Mouse (Mus musculus) stomach, postnatal 0 days (tissue): Measurements from ENCODE around the gene Cyp2g1. TPM values are rescaled to one million over a fixed set of nuclear protein-coding genes. Genes with fewer than 3 reads are reported as not detected.
A peak's percentile ranks its signal among the peaks of the same experiment; 100 is the strongest.
"Not testable (repeated sequence)": the region's sequence is repeated elsewhere in the genome, so short reads cannot be mapped to it uniquely, and the experiment has no call there.

Experiments
- ATAC-seq: fragments of 200-750 bp; cut with Nextera tagmentation; 2 replicates; pipeline ENCODE4 v1.8.0; 2017; ENCODE audit not compliant: low FRiP score, low TSS enrichment
- DNase-seq: peaks from one replicate; pipeline ENCODE4 v3.0.0-alpha.2; 2016; ENCODE audit warnings: low spot score
- H3K27ac ChIP-seq: fragments of 300-500 bp; sonication (generic); replicated peaks from 2 replicates; pipeline ENCODE4 v1.5.1; 2014; ENCODE audit warnings: mild to moderate bottlenecking, control low read depth
- H3K27me3 ChIP-seq: fragments of 300-500 bp; sonication (generic); 2 replicates; pipeline ENCODE4 v1.6.1; 2014; ENCODE audit warnings: low read length; ENCODE audit not compliant: control insufficient read depth, insufficient read depth
- H3K36me3 ChIP-seq: fragments of 300-500 bp; sonication (generic); 2 replicates; pipeline ENCODE4 v1.6.1; 2014; ENCODE audit warnings: low read length, mixed read lengths; ENCODE audit not compliant: control insufficient read depth, insufficient read depth
- H3K4me1 ChIP-seq: fragments of 300-500 bp; sonication (generic); replicated peaks from 2 replicates; pipeline ENCODE4 v1.6.1; 2014; ENCODE audit warnings: antibody characterized with exemption; ENCODE audit not compliant: control insufficient read depth, insufficient read depth
- H3K4me2 ChIP-seq: fragments of 300-500 bp; sonication (generic); replicated peaks from 2 replicates; pipeline ENCODE4 v1.6.1; 2014; ENCODE audit warnings: low read depth, mild to moderate bottlenecking, control low read depth, moderate library complexity
- H3K4me3 ChIP-seq: fragments of 300-500 bp; sonication (generic); 2 replicates; pipeline ENCODE4 v1.5.1; 2014; ENCODE audit warnings: low read depth, low read length, control low read depth
- H3K9ac ChIP-seq: fragments of 300-500 bp; sonication (generic); 2 replicates; pipeline ENCODE4 v1.6.1; 2014; ENCODE audit warnings: mild to moderate bottlenecking, low read length, control low read depth, mixed read lengths
- H3K9me3 ChIP-seq: fragments of 300-500 bp; sonication (generic); 2 replicates; pipeline ENCODE4 v1.6.1; 2016; ENCODE audit warnings: low read length; ENCODE audit not compliant: control insufficient read depth
- CTCF ChIP-seq: IDR thresholded peaks from 2 replicates; pipeline ENCODE4 v1.5.1; 2016; ENCODE audit warnings: antibody characterized with exemption, low read depth, mild to moderate bottlenecking, moderate library complexity
- EP300 ChIP-seq: optimal IDR thresholded peaks from 2 replicates; pipeline ENCODE3; 2016; ENCODE audit warnings: antibody characterized with exemption
- WGBS: fragments of 180-500 bp; shearing (Covaris S2); extraction: QIAGEN DNeasy Blood & Tissue Kit; methylation state at CpG from one replicate; pipeline ENCODE4 v1.1.7; 2014; 5-methylcytosine and 5-hydroxymethylcytosine counted together
- polyA plus RNA-seq: library from polyadenylated mRNA; unstranded; fragments of >200 nt; fragmentation: Nextera tagmentation; extraction: Ambion mirVana; gene quantifications from 2 replicates; pipeline ENCODE4 v1.2.1, GENCODE M21; 2015

The Cyp2g1 gene
- polyA plus RNA-seq, 1 experiment from 2014 or later = not detected

DNA sequence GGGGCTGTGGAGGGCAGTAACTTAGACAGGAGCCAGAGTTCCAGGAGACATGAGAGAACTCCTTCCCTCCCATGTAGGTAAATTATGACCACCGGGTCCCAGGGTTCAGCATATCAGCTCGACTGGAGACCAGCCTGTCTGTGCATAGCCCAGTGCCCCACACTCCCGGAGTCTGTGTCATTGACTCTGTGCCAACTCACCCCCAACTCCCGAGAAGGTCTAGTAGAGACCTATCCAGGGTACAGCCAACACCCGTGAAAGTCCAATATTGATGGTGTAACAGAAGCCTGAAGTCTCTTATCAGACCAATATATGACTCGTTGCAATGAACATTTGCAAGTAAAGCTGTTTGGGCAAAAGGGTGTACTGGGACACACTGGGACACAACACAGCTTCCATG is 18.7 kb upstream of the Cyp2g1 start:
- ATAC-seq = 0 out of 2 replicates have a peak, but pooled peaks have one; percentile 56
- no peaks in the 10 kb centered on the region for H3K36me3 ChIP-seq
- TF ChIP-seq EP300 = no peak
- no peak for TF ChIP-seq CTCF
- no peak for DNase-seq
- H3K27ac ChIP-seq = no peak overlapping the region
- no peaks in the 10 kb centered on the region for H3K27me3 ChIP-seq
- no peaks in the 10 kb centered on the region for H3K4me1 ChIP-seq
- WGBS = 53% methylated on average over 6 of the region's 6 CpGs
- H3K4me3 ChIP-seq = no peak overlapping the region
- H3K9me3 ChIP-seq = no peaks in the 10 kb centered on the region
- H3K9ac ChIP-seq = no peak overlapping the region
- no peak overlapping the region for H3K4me2 ChIP-seq

DNA sequence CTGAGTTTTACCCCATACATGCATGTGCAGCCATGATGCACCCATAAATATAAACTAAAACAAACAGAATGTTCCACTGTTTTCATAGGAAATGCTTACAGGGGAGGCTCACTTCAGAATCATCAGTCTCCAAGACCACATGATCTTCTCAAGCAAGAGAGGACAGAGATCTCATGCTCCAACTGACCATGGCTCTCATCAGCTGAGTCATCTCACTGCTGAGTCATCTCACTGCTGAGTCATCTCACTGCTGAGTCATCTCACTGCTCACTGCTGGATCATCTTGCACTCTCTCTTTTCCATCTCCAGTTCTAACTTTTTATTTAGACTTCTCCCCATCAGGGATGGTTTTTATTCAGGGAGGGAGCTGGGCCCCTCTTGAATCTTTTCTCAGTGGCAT is 8.6 kb upstream of the Cyp2g1 start:
- no peak for DNase-seq
- Histone ChIP-seq H3K36me3 (no peaks in the 10 kb centered on the region), H3K27me3 (no peaks in the 10 kb centered on the region), H3K4me2 (no peak overlapping the region), H3K27ac (no peak overlapping the region), H3K4me1 (no peaks in the 10 kb centered on the region), H3K9ac (no peak overlapping the region), H3K9me3 (no peaks in the 10 kb centered on the region), H3K4me3 (no peak overlapping the region)
- TF ChIP-seq CTCF (no peak), EP300 (no peak)
- ATAC-seq = no peak

DNA sequence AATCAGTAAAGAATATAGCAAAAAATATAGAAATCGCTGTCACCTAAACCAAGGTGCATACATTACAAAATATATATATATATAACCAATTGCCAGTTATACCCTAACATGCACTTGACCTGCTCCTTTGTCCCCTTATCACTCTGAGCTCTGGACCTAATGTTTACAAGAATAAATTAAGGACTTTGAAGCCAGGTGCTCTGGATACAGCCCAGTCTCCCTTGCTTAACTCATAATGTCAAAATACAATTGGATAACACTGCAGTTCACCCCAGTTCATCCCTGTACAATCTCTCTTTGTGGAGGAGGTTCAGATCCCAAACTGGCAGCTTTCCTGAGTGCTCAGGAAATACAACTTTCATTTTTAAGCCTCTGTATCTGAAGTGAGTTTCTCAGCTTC is 7.7 kb upstream of the Cyp2g1 start:
- TF ChIP-seq EP300 (no peak), CTCF (no peak)
- Histone ChIP-seq H3K4me2 (no peak overlapping the region), H3K4me3 (no peak overlapping the region), H3K9ac (no peak overlapping the region), H3K27me3 (no peaks in the 10 kb centered on the region), H3K4me1 (no peaks in the 10 kb centered on the region), H3K27ac (no peak overlapping the region), H3K9me3 (no peaks in the 10 kb centered on the region), H3K36me3 (no peaks in the 10 kb centered on the region)
- no peak; the same call in 1 of the 2 replicates for ATAC-seq
- no peak for DNase-seq
- 73% methylated on average over 1 of the region's 1 CpGs for WGBS

DNA sequence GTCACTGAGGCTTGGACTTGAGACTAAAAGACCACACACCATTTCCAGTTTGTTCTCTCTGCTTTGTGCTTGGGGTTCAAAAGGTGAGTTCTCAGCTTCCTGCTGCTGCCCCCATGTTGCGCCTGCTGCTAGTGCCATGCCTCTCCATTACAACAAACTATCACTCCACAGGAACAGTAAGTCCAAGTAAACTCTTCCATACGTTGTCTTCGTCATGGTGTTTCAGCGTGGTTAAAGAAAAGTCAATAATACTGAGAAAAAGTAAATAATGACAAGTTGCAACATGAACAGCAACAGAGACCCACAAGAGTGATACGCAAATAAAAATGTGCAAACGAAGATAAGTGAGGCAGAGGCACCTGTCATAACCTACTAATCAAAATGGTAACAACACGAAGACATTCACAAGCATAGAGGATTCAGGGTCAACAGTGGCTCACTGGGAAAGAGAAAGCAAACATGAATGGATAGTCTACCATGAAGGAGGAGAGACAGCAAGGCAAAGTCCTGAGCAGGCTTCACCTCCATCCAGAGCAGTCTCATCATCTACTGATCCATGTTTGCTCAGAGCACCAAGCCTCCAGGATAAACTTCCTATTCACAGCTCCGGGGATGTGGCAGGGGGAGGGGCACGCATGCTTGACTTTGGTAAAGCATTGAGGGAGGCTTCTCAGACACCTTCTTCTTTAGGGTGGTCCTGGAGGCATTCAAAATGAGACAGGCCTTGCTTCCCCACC is 23.0 kb downstream of the Cyp2g1 start:
- WGBS = 57% methylated on average over 9 of the region's 9 CpGs
- H3K9ac ChIP-seq, H3K36me3 ChIP-seq, H3K27me3 ChIP-seq, DNase-seq, H3K4me3 ChIP-seq, H3K27ac ChIP-seq, H3K9me3 ChIP-seq, ATAC-seq, H3K4me1 ChIP-seq, H3K4me2 ChIP-seq: not testable (repeated sequence)

DNA sequence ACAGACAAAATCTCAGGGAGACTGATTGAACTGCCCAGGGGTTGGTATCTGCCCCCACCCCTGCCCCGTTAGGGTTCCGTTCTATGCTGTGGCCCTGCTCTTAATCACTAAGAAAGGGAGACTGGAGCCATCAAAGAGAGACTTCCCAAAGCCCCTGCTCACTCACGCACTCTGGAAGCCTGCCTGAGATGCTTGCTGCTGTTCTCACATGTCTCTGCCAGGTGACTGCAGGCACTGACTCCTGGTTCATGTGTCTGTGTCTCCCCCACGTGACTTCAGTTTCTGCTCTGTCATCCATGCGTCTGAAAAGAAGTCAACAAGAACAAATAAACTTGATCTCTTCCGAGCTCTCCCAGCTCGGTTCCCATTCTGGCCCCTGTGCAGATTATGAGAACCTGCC is 24.0 kb downstream of the Cyp2g1 start:
- not testable (repeated sequence) for H3K27ac ChIP-seq, H3K4me3 ChIP-seq, H3K9me3 ChIP-seq, H3K4me1 ChIP-seq, H3K4me2 ChIP-seq, H3K27me3 ChIP-seq, H3K9ac ChIP-seq, H3K36me3 ChIP-seq, ATAC-seq, DNase-seq
- WGBS = 34% methylated on average over 7 of the region's 7 CpGs

DNA sequence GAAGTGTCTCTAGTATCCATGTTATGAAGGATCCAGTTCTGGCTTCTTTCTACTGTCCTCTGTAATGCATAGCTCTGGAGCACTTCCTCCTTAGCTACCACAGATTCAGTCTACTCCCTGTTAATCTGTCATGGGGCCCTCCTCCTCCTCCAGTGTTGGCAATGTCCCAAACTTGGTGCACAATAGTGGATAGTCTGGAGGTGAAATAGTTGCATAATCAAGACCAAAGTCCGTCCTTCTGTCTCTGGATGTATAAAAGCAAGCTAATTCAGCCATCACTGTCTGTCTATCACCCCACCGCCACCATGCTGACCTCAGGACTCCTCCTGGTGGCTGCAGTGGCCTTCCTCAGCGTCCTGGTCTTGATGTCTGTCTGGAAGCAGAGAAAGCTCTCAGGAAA is 26.4 kb downstream of the Cyp2g1 start, which contains the start of gene Cyp2a5:
Gene Cyp2a5 (plus strand): TSS at position 247 of the 400 bp plus-strand sequence.
- H3K36me3 ChIP-seq, H3K9ac ChIP-seq, H3K27ac ChIP-seq, H3K4me3 ChIP-seq, H3K27me3 ChIP-seq, ATAC-seq, H3K4me1 ChIP-seq, H3K4me2 ChIP-seq, H3K9me3 ChIP-seq: not testable (repeated sequence)
- 70% methylated on average over 3 of the region's 3 CpGs for WGBS
- DNase-seq = peak; percentile 18

DNA sequence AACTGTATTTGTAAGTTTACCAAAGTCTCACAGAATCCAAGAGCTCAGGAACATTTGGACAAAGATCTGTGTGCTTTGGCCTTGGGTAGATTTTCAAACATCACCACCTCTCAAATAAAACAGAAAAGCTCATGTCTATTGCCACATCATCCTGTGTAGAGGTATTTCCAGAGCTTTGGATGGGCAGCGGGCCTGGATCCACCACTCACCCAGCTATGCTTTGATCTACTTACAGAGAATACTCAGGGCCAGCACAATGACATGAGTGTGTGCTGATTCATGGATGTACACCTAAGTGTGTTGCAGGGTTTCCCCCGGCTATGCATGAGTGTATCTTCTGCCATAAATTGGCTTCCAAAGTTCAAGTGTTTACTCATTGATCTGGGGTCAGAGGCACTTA is 34.7 kb downstream of the Cyp2g1 start:
- ATAC-seq, H3K27me3 ChIP-seq, DNase-seq, H3K9ac ChIP-seq, H3K4me3 ChIP-seq, H3K4me2 ChIP-seq, H3K36me3 ChIP-seq, H3K27ac ChIP-seq, H3K9me3 ChIP-seq, H3K4me1 ChIP-seq: not testable (repeated sequence)
- WGBS = 83% methylated on average over 2 of the region's 2 CpGs

DNA sequence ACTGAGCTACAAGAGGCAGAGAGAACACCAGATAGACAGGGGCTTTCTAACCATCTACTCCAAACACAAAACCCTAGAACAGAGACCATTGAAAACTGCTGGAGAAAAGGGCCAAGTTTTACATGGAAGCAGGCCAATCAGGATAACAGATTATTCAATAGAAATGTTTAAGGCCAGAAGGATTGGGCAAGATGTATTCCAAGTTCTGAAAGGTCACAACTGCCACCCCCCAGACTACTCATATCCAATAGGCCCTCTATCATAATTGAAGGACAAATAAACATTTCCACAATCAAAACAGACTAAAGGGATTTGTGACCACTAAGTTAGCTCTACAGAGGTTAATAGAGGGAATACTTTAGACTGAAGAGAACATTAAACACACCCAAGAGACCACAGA is 41.4 kb downstream of the Cyp2g1 start:
- H3K36me3 ChIP-seq, H3K27me3 ChIP-seq, H3K4me1 ChIP-seq, H3K9ac ChIP-seq, H3K4me3 ChIP-seq, H3K27ac ChIP-seq, ATAC-seq, H3K4me2 ChIP-seq, DNase-seq, H3K9me3 ChIP-seq: not testable (repeated sequence)
